Mouse (Mus musculus): ENCODE measurements around the gene Slc22a4. TPM values are rescaled to one million over a fixed set of nuclear protein-coding genes. Genes with fewer than 3 reads are reported as not detected.
"Not testable (repeated sequence)": the region's sequence is repeated elsewhere in the genome, so short reads cannot be mapped to it uniquely, and the experiment has no call there.

Gene Slc22a4
- polyA plus RNA-seq, 1 experiment from 2014 or later, result 13.4 TPM

DNA sequence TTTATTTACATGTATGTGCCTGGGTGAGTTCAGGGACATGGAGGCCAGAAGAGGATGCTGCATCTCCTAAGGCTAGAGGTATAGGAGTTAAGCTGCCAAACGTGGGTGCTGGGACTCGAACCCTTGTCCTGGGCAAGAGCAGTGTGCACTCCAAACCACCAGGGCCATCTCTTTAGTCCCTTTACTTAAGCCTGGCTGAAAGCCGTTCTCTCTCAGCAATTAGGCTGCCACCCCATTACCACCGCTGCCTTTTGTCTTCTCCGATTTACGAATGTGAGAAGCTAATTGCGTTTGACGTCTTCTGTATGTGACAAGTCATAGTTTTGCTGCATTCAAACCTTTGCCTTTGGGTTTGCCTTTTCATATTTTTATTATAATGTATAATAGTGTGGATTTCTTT, 11.8 kb downstream of the Slc22a4 start:
- H3K27me3 ChIP-seq (ENCODE audit: insufficient read depth, low read length), result no peaks in the 10 kb centered on the region; the same call in 1 of the 2 replicates
- H3K9ac ChIP-seq (replicated peaks), result no peak overlapping the region
- no peak for DNase-seq
- H3K36me3 ChIP-seq (replicated peaks; ENCODE audit: insufficient read depth, low read length), result peaks cover 8% of the 10 kb centered on the region; the same call in 1 of the 2 replicates
- H3K4me1 ChIP-seq (ENCODE audit: insufficient read depth), result 0 out of 2 replicates have a peak, but pooled peaks cover 4% of the 10 kb centered on the region
- no peak overlapping the region for H3K4me2 ChIP-seq (ENCODE audit: low read depth, low read length)
- 89% methylated on average over 8 of the region's 8 CpGs for WGBS (ENCODE audit: insufficient replicate concordance)
- H3K9me3 ChIP-seq (ENCODE audit: low read length), result no peaks in the 10 kb centered on the region
- TF ChIP-seq EP300 (IDR thresholded peaks at IDR 0.05; ENCODE audit: low read depth) (no peak), CTCF (IDR thresholded peaks at IDR 0.05; ENCODE audit: low read depth) (no peak)
- no peak overlapping the region for H3K4me3 ChIP-seq (ENCODE audit: low read depth, low read length)
- ATAC-seq, result no peak
- H3K27ac ChIP-seq (ENCODE audit: low read depth), result no peak overlapping the region

DNA sequence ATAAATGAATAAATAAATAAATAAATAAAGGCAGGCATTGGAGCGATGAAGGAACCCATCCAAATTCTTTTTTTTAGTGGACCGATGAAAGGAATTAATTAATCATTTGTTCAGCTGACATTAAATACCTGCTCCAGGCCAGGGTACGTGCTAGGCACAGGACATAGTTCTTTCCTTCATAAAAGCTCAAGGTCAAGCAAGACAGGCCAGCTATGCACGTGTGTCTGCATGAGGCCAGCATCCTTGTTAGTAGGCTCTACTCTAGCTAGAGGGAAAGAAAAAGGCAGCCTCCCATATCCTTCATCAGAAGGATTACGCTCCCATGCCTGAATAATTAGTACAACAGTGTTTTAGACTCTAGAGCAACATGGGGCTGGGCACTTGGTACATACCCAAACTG, 14.9 kb downstream of the Slc22a4 start:
- Histone ChIP-seq H3K4me1 (ENCODE audit: insufficient read depth) (no peaks in the 10 kb centered on the region; the same call in 1 of the 2 replicates), H3K27ac (ENCODE audit: low read depth) (no peak overlapping the region), H3K27me3 (ENCODE audit: insufficient read depth, low read length) (no peaks in the 10 kb centered on the region; the same call in 1 of the 2 replicates), H3K4me3 (ENCODE audit: low read depth, low read length) (no peak overlapping the region), H3K9me3 (ENCODE audit: low read length) (no peaks in the 10 kb centered on the region), H3K9ac (replicated peaks) (no peak overlapping the region), H3K4me2 (ENCODE audit: low read depth, low read length) (no peak overlapping the region), H3K36me3 (replicated peaks; ENCODE audit: insufficient read depth, low read length) (peaks cover 6% of the 10 kb centered on the region; the same call in 1 of the 2 replicates)
- DNase-seq (no peak), ATAC-seq (no peak)
- TF ChIP-seq CTCF (IDR thresholded peaks at IDR 0.05; ENCODE audit: low read depth) (no peak), EP300 (IDR thresholded peaks at IDR 0.05; ENCODE audit: low read depth) (no peak)
- WGBS (ENCODE audit: insufficient replicate concordance), result 94% methylated on average over 5 of the region's 5 CpGs

DNA sequence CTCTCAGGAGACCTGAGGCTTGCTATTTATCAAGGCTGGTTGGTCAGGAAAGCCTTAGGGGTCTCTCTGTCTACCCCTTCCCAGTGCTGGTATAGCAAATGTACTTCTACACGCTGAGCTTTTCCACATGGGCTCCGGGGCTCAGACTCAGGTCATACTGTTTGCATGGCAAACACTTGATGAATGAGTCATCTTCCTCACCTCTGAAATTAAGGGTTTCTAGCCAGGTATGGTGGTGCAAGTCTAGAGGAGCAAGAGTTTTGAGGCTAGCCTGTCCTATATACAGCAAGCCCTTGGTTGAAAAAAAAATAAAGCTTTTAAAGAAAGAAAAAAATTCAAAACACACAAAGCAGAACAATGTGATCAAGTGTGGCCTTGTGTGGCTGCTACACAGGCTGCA, 16.6 kb downstream of the Slc22a4 start:
- Histone ChIP-seq H3K36me3 (replicated peaks; ENCODE audit: insufficient read depth, low read length) (peaks cover 13% of the 10 kb centered on the region; the same call in 1 of the 2 replicates), H3K27ac (ENCODE audit: low read depth) (no peak overlapping the region), H3K4me3 (ENCODE audit: low read depth, low read length) (no peak overlapping the region), H3K9ac (replicated peaks) (no peak overlapping the region), H3K9me3 (ENCODE audit: low read length) (no peaks in the 10 kb centered on the region), H3K27me3 (ENCODE audit: insufficient read depth, low read length) (no peaks in the 10 kb centered on the region; the same call in 1 of the 2 replicates), H3K4me2 (ENCODE audit: low read depth, low read length) (no peak overlapping the region), H3K4me1 (ENCODE audit: insufficient read depth) (peaks cover 15% of the 10 kb centered on the region)
- DNase-seq, result no peak
- WGBS (ENCODE audit: insufficient replicate concordance), result 75% methylated on average over 2 of the region's 2 CpGs
- no peak for ATAC-seq
- no peak for TF ChIP-seq CTCF (IDR thresholded peaks at IDR 0.05; ENCODE audit: low read depth)
- no peak for TF ChIP-seq EP300 (IDR thresholded peaks at IDR 0.05; ENCODE audit: low read depth)

DNA sequence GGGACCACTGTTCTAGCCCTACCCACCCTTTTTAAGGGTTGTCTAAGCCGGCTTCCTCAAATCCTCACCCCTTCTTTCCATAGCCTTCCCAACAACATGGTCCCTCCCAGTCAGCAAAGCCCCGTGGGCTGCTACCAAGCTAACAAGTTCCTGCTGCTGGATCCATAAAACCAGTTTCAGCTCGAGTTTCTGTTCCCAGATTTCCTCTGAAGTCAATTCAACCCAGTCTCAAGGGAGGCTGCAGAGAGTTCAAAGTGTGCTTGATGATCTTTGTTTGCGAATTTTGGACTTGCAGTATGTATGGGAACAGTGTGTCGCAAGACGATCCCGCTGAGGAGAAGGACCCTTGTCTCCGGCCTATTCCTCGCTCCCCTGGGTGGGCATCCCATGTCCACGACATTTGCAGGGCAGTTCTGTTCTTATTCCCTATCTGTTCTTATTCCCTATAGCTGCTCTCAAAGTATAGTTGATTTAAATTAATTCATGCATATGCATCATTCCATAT, 19.4 kb downstream of the Slc22a4 start:
- Histone ChIP-seq H3K9me3 (ENCODE audit: low read length) (no peaks in the 10 kb centered on the region), H3K27me3 (ENCODE audit: insufficient read depth, low read length) (no peaks in the 10 kb centered on the region), H3K4me1 (ENCODE audit: insufficient read depth) (peaks cover 37% of the 10 kb centered on the region), H3K27ac (ENCODE audit: low read depth) (no peak overlapping the region), H3K4me2 (ENCODE audit: low read depth, low read length) (no peak overlapping the region), H3K9ac (replicated peaks) (no peak overlapping the region), H3K36me3 (replicated peaks; ENCODE audit: insufficient read depth, low read length) (peaks cover 7% of the 10 kb centered on the region), H3K4me3 (ENCODE audit: low read depth, low read length) (no peak overlapping the region)
- 80% methylated on average over 10 of the region's 10 CpGs for WGBS (ENCODE audit: insufficient replicate concordance)
- no peak for ATAC-seq
- no peak for DNase-seq
- TF ChIP-seq CTCF (IDR thresholded peaks at IDR 0.05; ENCODE audit: low read depth) (no peak), EP300 (IDR thresholded peaks at IDR 0.05; ENCODE audit: low read depth) (no peak)

DNA sequence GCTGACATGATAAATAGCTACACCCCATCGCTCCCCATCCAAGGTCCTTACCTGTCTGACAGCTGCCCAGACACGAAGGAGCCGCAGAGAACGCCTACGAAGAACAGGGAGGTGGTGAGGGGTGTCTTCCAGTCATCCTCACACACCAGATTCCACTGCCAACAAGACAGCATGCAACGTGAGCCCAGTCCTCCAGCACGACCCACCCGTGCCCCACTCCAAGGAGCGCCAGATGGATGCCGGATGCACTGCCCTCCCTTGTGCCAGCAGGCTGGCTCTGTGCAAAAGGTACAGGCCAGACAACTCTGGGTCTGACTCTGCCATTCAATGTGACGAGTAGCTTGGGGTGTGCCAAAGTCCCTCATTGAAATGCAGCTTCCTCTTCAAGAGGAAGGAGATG, 20.2 kb downstream of the Slc22a4 start:
- no peak overlapping the region for H3K4me2 ChIP-seq (ENCODE audit: low read depth, low read length)
- no peaks in the 10 kb centered on the region for H3K27me3 ChIP-seq (ENCODE audit: insufficient read depth, low read length)
- WGBS (ENCODE audit: insufficient replicate concordance), result 89% methylated on average over 11 of the region's 11 CpGs
- peaks cover 7% of the 10 kb centered on the region for H3K36me3 ChIP-seq (replicated peaks; ENCODE audit: insufficient read depth, low read length)
- no peak for DNase-seq
- peak overlapping the region; percentile 30; the same call in 1 of the 2 replicates for H3K27ac ChIP-seq (ENCODE audit: low read depth)
- no peak overlapping the region for H3K4me3 ChIP-seq (ENCODE audit: low read depth, low read length)
- H3K9me3 ChIP-seq (ENCODE audit: low read length), result no peaks in the 10 kb centered on the region
- no peak overlapping the region for H3K9ac ChIP-seq (replicated peaks)
- TF ChIP-seq EP300 (IDR thresholded peaks at IDR 0.05; ENCODE audit: low read depth), result no peak
- no peak for TF ChIP-seq CTCF (IDR thresholded peaks at IDR 0.05; ENCODE audit: low read depth)
- peaks cover 37% of the 10 kb centered on the region for H3K4me1 ChIP-seq (ENCODE audit: insufficient read depth)
- ATAC-seq, result no peak

DNA sequence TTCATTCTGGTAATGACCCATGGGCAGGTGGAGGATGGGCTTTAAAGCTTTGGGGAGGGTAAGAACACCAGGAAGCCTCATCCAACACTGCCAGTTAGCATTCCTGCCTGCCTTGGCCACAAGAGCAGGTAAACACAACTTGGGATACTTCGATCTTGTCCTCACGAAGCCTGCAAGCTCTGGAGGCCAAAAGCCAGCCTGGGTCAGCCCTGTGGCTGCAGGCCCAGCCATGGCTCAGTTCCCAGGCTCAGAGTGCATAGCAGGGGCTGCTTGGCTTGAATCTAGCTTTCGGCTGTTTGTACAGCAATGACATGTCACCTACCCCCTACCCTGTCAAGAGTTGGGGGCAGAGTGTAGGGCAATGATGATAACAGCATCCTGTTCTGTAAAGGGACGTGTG, 21.0 kb downstream of the Slc22a4 start:
- no peak for ATAC-seq
- Histone ChIP-seq H3K27ac (ENCODE audit: low read depth) (peak overlapping the region; percentile 30; the same call in 1 of the 2 replicates), H3K36me3 (replicated peaks; ENCODE audit: insufficient read depth, low read length) (peaks cover 7% of the 10 kb centered on the region), H3K4me3 (ENCODE audit: low read depth, low read length) (no peak overlapping the region), H3K9me3 (ENCODE audit: low read length) (no peaks in the 10 kb centered on the region), H3K4me2 (ENCODE audit: low read depth, low read length) (peak overlapping the region; percentile 40), H3K27me3 (ENCODE audit: insufficient read depth, low read length) (no peaks in the 10 kb centered on the region), H3K4me1 (ENCODE audit: insufficient read depth) (peaks cover 37% of the 10 kb centered on the region), H3K9ac (replicated peaks) (0 out of 2 replicates have a peak overlapping the region, but pooled peaks have one; percentile 16)
- DNase-seq, result peak; percentile 46
- no peak for TF ChIP-seq EP300 (IDR thresholded peaks at IDR 0.05; ENCODE audit: low read depth)
- no peak for TF ChIP-seq CTCF (IDR thresholded peaks at IDR 0.05; ENCODE audit: low read depth)
- 73% methylated on average over 4 of the region's 4 CpGs for WGBS (ENCODE audit: insufficient replicate concordance)

DNA sequence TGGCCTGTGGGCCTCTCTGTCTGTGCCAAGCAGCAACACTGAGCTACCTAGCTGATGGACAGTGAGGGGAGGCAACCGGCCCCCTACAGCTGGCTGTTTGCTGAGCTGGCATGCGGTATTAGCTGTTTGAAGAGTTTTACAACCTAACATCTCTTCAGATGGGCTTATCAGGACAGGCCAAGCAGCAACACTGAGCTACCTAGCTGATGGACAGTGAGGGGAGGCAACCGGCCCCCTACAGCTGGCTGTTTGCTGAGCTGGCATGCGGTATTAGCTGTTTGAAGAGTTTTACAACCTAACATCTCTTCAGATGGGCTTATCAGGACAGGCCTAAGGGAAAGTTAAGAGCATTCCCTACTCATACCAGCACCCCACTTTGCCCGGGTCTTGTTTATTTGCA, 21.5 kb downstream of the Slc22a4 start:
- WGBS (ENCODE audit: insufficient replicate concordance), result 37% methylated on average over 4 of the region's 5 CpGs
- not testable (repeated sequence) for H3K9ac ChIP-seq (replicated peaks); H3K27me3 ChIP-seq (ENCODE audit: insufficient read depth, low read length); H3K4me3 ChIP-seq (ENCODE audit: low read depth, low read length); DNase-seq; H3K36me3 ChIP-seq (replicated peaks; ENCODE audit: insufficient read depth, low read length); H3K9me3 ChIP-seq (ENCODE audit: low read length)
- Histone ChIP-seq H3K4me2 (ENCODE audit: low read depth, low read length) (peak overlapping the region; percentile 40; the same call in 1 of the 2 replicates), H3K27ac (ENCODE audit: low read depth) (peak overlapping the region; percentile 80), H3K4me1 (ENCODE audit: insufficient read depth) (peaks cover 37% of the 10 kb centered on the region)
- ATAC-seq, result peak; percentile 14; the same call in 1 of the 2 replicates

Data from liver, postnatal 0 days (tissue).